Mouse (Mus musculus): ENCODE results near the gene Olfr960. TPM values are rescaled to one million over a fixed set of nuclear protein-coding genes. Genes with fewer than 3 reads are reported as not detected.

Gene Olfr960
- polyA plus RNA-seq, 1 experiment from 2014 or later: not detected

GRCm38 (mm10) chr9:39644785-39645184 lies 23.6 kb downstream of the Olfr960 start, which contains the start of gene Olfr961:
TSS of gene Olfr961 (plus strand) at chr9:39645085.
- ATAC-seq (replicated peaks; ENCODE audit: low FRiP score, low read depth) (no peak), DNase-seq (ENCODE audit: low spot score) (no peak)
- Histone ChIP-seq H3K9me3 (replicated peaks; ENCODE audit: low read length) (no peaks in the 10 kb centered on the region), H3K9ac (ENCODE audit: low read depth, low read length) (no peak within 1 kb of the TSS), H3K4me2 (ENCODE audit: low read length) (no peak within 1 kb of the TSS), H3K36me3 (ENCODE audit: insufficient read depth, low read length) (no peaks in the 10 kb centered on the region), H3K27ac (no peak within 1 kb of the TSS), H3K4me3 (replicated peaks; ENCODE audit: low read depth, low read length) (no peak within 1 kb of the TSS), H3K4me1 (replicated peaks; ENCODE audit: insufficient read depth, low read length) (no peaks in the 10 kb centered on the region), H3K27me3 (ENCODE audit: insufficient read depth, low read length) (no peaks in the 10 kb centered on the region)
- no peak for TF ChIP-seq CTCF (IDR thresholded peaks at IDR 0.05; ENCODE audit: low read depth)

- Histone ChIP-seq H3K27ac (no peak overlapping the region), H3K4me2 (ENCODE audit: low read length) (no peak overlapping the region), H3K9me3 (replicated peaks; ENCODE audit: low read length) (no peaks in the 10 kb centered on the region), H3K9ac (ENCODE audit: low read depth, low read length) (no peak overlapping the region), H3K4me1 (replicated peaks; ENCODE audit: insufficient read depth, low read length) (no peaks in the 10 kb centered on the region), H3K36me3 (ENCODE audit: insufficient read depth, low read length) (no peaks in the 10 kb centered on the region), H3K4me3 (replicated peaks; ENCODE audit: low read depth, low read length) (no peak overlapping the region), H3K27me3 (ENCODE audit: insufficient read depth, low read length) (no peaks in the 10 kb centered on the region)
- no peak for TF ChIP-seq CTCF (IDR thresholded peaks at IDR 0.05; ENCODE audit: low read depth)
- DNase-seq (ENCODE audit: low spot score) (no peak), ATAC-seq (replicated peaks; ENCODE audit: low FRiP score, low read depth) (no peak)
- WGBS: 90% methylated on average over 4 of the region's 4 CpGs
Observed at GRCm38 (mm10) chr9:39647382-39647781, 26.2 kb downstream of the Olfr960 start.

GRCm38 (mm10) chr9:39654756-39655396 lies 33.7 kb downstream of the Olfr960 start:
- no peak overlapping the region for H3K27ac ChIP-seq
- H3K36me3 ChIP-seq (ENCODE audit: insufficient read depth, low read length): no peaks in the 10 kb centered on the region
- H3K4me3 ChIP-seq (replicated peaks; ENCODE audit: low read depth, low read length): no peak overlapping the region
- ATAC-seq (replicated peaks; ENCODE audit: low FRiP score, low read depth) (no peak), DNase-seq (ENCODE audit: low spot score) (no peak)
- H3K9me3 ChIP-seq (replicated peaks; ENCODE audit: low read length): no peaks in the 10 kb centered on the region
- no peaks in the 10 kb centered on the region for H3K27me3 ChIP-seq (ENCODE audit: insufficient read depth, low read length)
- H3K4me2 ChIP-seq (ENCODE audit: low read length): no peak overlapping the region
- no peaks in the 10 kb centered on the region for H3K4me1 ChIP-seq (replicated peaks; ENCODE audit: insufficient read depth, low read length)
- WGBS: 67% methylated on average over 6 of the region's 6 CpGs
- H3K9ac ChIP-seq (ENCODE audit: low read depth, low read length): no peak overlapping the region
- no peak for TF ChIP-seq CTCF (IDR thresholded peaks at IDR 0.05; ENCODE audit: low read depth)

- DNase-seq (ENCODE audit: low spot score) (no peak), ATAC-seq (replicated peaks; ENCODE audit: low FRiP score, low read depth) (no peak)
- Histone ChIP-seq H3K9me3 (replicated peaks; ENCODE audit: low read length) (no peaks in the 10 kb centered on the region), H3K36me3 (ENCODE audit: insufficient read depth, low read length) (no peaks in the 10 kb centered on the region), H3K4me3 (replicated peaks; ENCODE audit: low read depth, low read length) (no peak within 1 kb of the TSS), H3K27me3 (ENCODE audit: insufficient read depth, low read length) (no peaks in the 10 kb centered on the region), H3K9ac (ENCODE audit: low read depth, low read length) (no peak within 1 kb of the TSS), H3K4me1 (replicated peaks; ENCODE audit: insufficient read depth, low read length) (no peaks in the 10 kb centered on the region), H3K27ac (no peak within 1 kb of the TSS), H3K4me2 (ENCODE audit: low read length) (no peak within 1 kb of the TSS)
- TF ChIP-seq CTCF (IDR thresholded peaks at IDR 0.05; ENCODE audit: low read depth): no peak
- WGBS: 93% methylated on average over 1 of the region's 1 CpGs
Observed at GRCm38 (mm10) chr9:39666905-39667304, 45.7 kb downstream of the Olfr960 start, which contains the start of gene Olfr963. TSS of gene Olfr963 (plus strand) at chr9:39667205.

GRCm38 (mm10) chr9:39669723-39670122 lies 48.5 kb downstream of the Olfr960 start:
- DNase-seq (ENCODE audit: low spot score): no peak
- H3K27me3 ChIP-seq (ENCODE audit: insufficient read depth, low read length): no peaks in the 10 kb centered on the region
- no peaks in the 10 kb centered on the region for H3K36me3 ChIP-seq (ENCODE audit: insufficient read depth, low read length)
- H3K27ac ChIP-seq: no peak overlapping the region
- no peaks in the 10 kb centered on the region for H3K9me3 ChIP-seq (replicated peaks; ENCODE audit: low read length)
- no peak overlapping the region for H3K4me3 ChIP-seq (replicated peaks; ENCODE audit: low read depth, low read length)
- no peak for ATAC-seq (replicated peaks; ENCODE audit: low FRiP score, low read depth)
- no peaks in the 10 kb centered on the region for H3K4me1 ChIP-seq (replicated peaks; ENCODE audit: insufficient read depth, low read length)
- no peak overlapping the region for H3K9ac ChIP-seq (ENCODE audit: low read depth, low read length)
- TF ChIP-seq CTCF (IDR thresholded peaks at IDR 0.05; ENCODE audit: low read depth): no peak
- WGBS: 80% methylated on average over 2 of the region's 2 CpGs
- no peak overlapping the region for H3K4me2 ChIP-seq (ENCODE audit: low read length)

Other genes with a start within 250 kb of the Olfr960 start
- not detected in 2 replicates for gene Olfr951, start 234.0 kb upstream of the Olfr960 start, polyA plus RNA-seq (2015; fragmentation: Nextera tagmentation; extraction: Ambion mirVana)
- gene Olfr952, start 194.2 kb upstream of the Olfr960 start, polyA plus RNA-seq (2015; fragmentation: Nextera tagmentation; extraction: Ambion mirVana): not detected in 2 replicates
- gene Olfr954, start 164.7 kb upstream of the Olfr960 start, polyA plus RNA-seq (2015; fragmentation: Nextera tagmentation; extraction: Ambion mirVana): not detected in 2 replicates
- not detected in 2 replicates for gene Olfr955, start 149.4 kb upstream of the Olfr960 start, polyA plus RNA-seq (2015; fragmentation: Nextera tagmentation; extraction: Ambion mirVana)
- not detected in 2 replicates for gene Olfr44, start 127.4 kb upstream of the Olfr960 start, polyA plus RNA-seq (2015; fragmentation: Nextera tagmentation; extraction: Ambion mirVana)
- gene Olfr957, start 105.6 kb upstream of the Olfr960 start, polyA plus RNA-seq (2015; fragmentation: Nextera tagmentation; extraction: Ambion mirVana): not detected in 2 replicates
- gene Olfr958, start 67.3 kb upstream of the Olfr960 start, polyA plus RNA-seq (2015; fragmentation: Nextera tagmentation; extraction: Ambion mirVana): not detected in 2 replicates
- gene Olfr959, start 45.8 kb upstream of the Olfr960 start, polyA plus RNA-seq (2015; fragmentation: Nextera tagmentation; extraction: Ambion mirVana): not detected in 2 replicates
- gene AW551984, start 17.0 kb upstream of the Olfr960 start, polyA plus RNA-seq (2015; fragmentation: Nextera tagmentation; extraction: Ambion mirVana): 9.1 and 10.2 TPM in 2 replicates
- not detected in 2 replicates for gene Olfr148, start 10.7 kb upstream of the Olfr960 start, polyA plus RNA-seq (2015; fragmentation: Nextera tagmentation; extraction: Ambion mirVana)
- gene Olfr961, start 23.7 kb downstream of the Olfr960 start, polyA plus RNA-seq (2015; fragmentation: Nextera tagmentation; extraction: Ambion mirVana): not detected in 2 replicates
- gene Olfr963, start 45.8 kb downstream of the Olfr960 start, polyA plus RNA-seq (2015; fragmentation: Nextera tagmentation; extraction: Ambion mirVana): not detected in 2 replicates
- gene Olfr149, start 85.7 kb downstream of the Olfr960 start, polyA plus RNA-seq (2015; fragmentation: Nextera tagmentation; extraction: Ambion mirVana): not detected in 2 replicates
- not detected in 2 replicates for gene Olfr965, start 90.0 kb downstream of the Olfr960 start, polyA plus RNA-seq (2015; fragmentation: Nextera tagmentation; extraction: Ambion mirVana)
- not detected in 2 replicates for gene Olfr150, start 109.6 kb downstream of the Olfr960 start, polyA plus RNA-seq (2015; fragmentation: Nextera tagmentation; extraction: Ambion mirVana)
- not detected in 2 replicates for gene Olfr967, start 124.9 kb downstream of the Olfr960 start, polyA plus RNA-seq (2015; fragmentation: Nextera tagmentation; extraction: Ambion mirVana)
- gene Olfr968, start 161.9 kb downstream of the Olfr960 start, polyA plus RNA-seq (2015; fragmentation: Nextera tagmentation; extraction: Ambion mirVana): not detected in 2 replicates
- not detected in 2 replicates for gene Olfr969, start 169.6 kb downstream of the Olfr960 start, polyA plus RNA-seq (2015; fragmentation: Nextera tagmentation; extraction: Ambion mirVana)
- not detected in 2 replicates for gene Olfr970, start 187.5 kb downstream of the Olfr960 start, polyA plus RNA-seq (2015; fragmentation: Nextera tagmentation; extraction: Ambion mirVana)
- gene Olfr971, start 215.5 kb downstream of the Olfr960 start, polyA plus RNA-seq (2015; fragmentation: Nextera tagmentation; extraction: Ambion mirVana): not detected in 2 replicates
- not detected in 2 replicates for gene Olfr972, start 245.0 kb downstream of the Olfr960 start, polyA plus RNA-seq (2015; fragmentation: Nextera tagmentation; extraction: Ambion mirVana)